Mouse (Mus musculus) kidney, postnatal 0 days (tissue): ENCODE measurements around the gene Gtf2h4. TPM values are rescaled to one million over a fixed set of nuclear protein-coding genes. Genes with fewer than 3 reads are reported as not detected.

Experiments
- ATAC-seq: fragments of 200-750 bp; cut with Nextera tagmentation; replicated peaks from 2 replicates; pipeline ENCODE4 v1.8.0; 2017; ENCODE audit warnings: low read depth, moderate number of reproducible peaks, moderate TSS enrichment, moderate library complexity; ENCODE audit not compliant: low FRiP score
- DNase-seq: peaks from one replicate; pipeline ENCODE4 v3.0.0-alpha.2; 2016; ENCODE audit warnings: low spot score
- H3K27ac ChIP-seq: fragments of 300-500 bp; sonication (generic); 2 replicates; pipeline ENCODE4 v1.5.1; 2014; ENCODE audit warnings: mild to moderate bottlenecking
- H3K27me3 ChIP-seq: fragments of 300-500 bp; sonication (generic); 2 replicates; pipeline ENCODE4 v1.6.1; 2014; ENCODE audit warnings: low read length, mixed read lengths; ENCODE audit not compliant: insufficient read depth
- H3K36me3 ChIP-seq: fragments of 300-500 bp; sonication (generic); 2 replicates; pipeline ENCODE4 v1.6.1; 2014; ENCODE audit warnings: low read length, mixed read lengths; ENCODE audit not compliant: insufficient read depth
- H3K4me1 ChIP-seq: fragments of 300-500 bp; sonication (generic); replicated peaks from 2 replicates; pipeline ENCODE4 v1.6.1; 2014; ENCODE audit warnings: antibody characterized with exemption, low read length, mixed read lengths; ENCODE audit not compliant: insufficient read depth
- H3K4me2 ChIP-seq: fragments of 300-500 bp; sonication (generic); 2 replicates; pipeline ENCODE4 v1.6.1; 2014; ENCODE audit warnings: mild to moderate bottlenecking, low read length, moderate library complexity, mixed read lengths
- H3K4me3 ChIP-seq: fragments of 300-500 bp; sonication (generic); replicated peaks from 2 replicates; pipeline ENCODE4 v1.5.1; 2014; ENCODE audit warnings: low read depth, low read length
- H3K9ac ChIP-seq: fragments of 300-500 bp; sonication (generic); 2 replicates; pipeline ENCODE4 v1.6.1; 2014; ENCODE audit warnings: low read depth, low read length
- H3K9me3 ChIP-seq: fragments of 300-500 bp; sonication (generic); replicated peaks from 2 replicates; pipeline ENCODE4 v1.6.1; 2016; ENCODE audit warnings: low read length, inconsistent platforms, mixed read lengths
- CTCF ChIP-seq: IDR thresholded peaks from 2 replicates; pipeline ENCODE4 v1.5.1; 2016; ENCODE audit warnings: antibody characterized with exemption, low read depth, mild to moderate bottlenecking, moderate library complexity
- WGBS: fragments of 180-500 bp; shearing (Covaris S2); extraction: QIAGEN DNeasy Blood & Tissue Kit; methylation state at CpG from one replicate; pipeline ENCODE4 v1.1.7; 2014; 5-methylcytosine and 5-hydroxymethylcytosine counted together
- polyA plus RNA-seq: library from polyadenylated mRNA; unstranded; fragments of >200 nt; fragmentation: Nextera tagmentation; extraction: Ambion mirVana; gene quantifications from 2 replicates; pipeline ENCODE4 v1.2.1, GENCODE M21; 2015

Gene Gtf2h4
- polyA plus RNA-seq, 1 experiment from 2014 or later, result 36.5 TPM

GRCm38 (mm10) chr17:35672527-35672926, 1.0 kb downstream of the Gtf2h4 start:
- no peak for ATAC-seq
- TF ChIP-seq CTCF, result no peak
- DNase-seq, result no peak
- Histone ChIP-seq H3K4me1 (peaks cover 8% of the 10 kb centered on the region; the same call in 1 of the 2 replicates), H3K9ac (peak overlapping the region; percentile 69; the same call in 1 of the 2 replicates), H3K27me3 (no peaks in the 10 kb centered on the region), H3K36me3 (no peaks in the 10 kb centered on the region), H3K4me2 (no peak overlapping the region; the same call in 1 of the 2 replicates), H3K4me3 (no peak overlapping the region), H3K9me3 (no peaks in the 10 kb centered on the region), H3K27ac (no peak overlapping the region)
- WGBS, result 85% methylated on average over 6 of the region's 6 CpGs

DNA sequence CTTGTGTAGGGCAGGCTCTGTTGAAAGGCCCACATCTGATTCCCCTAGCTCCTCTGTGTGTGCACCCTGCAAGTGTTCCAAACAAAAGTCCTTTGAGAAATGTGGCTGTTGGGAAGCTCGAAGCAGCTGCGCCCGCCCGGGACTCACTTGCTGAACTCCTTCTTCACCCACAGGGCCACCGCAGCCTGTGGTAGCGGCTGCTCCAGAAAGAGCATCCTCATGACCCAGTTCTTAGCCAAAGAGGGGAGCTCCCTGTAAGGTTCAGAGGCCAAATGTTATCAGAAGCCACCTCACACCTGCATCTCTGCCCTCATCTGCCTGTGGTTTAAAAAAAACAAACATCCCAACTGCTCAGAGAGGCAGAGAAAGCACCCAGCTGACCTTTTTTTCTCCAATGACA, 1.7 kb downstream of the Gtf2h4 start:
- ATAC-seq, result no peak
- no peak for DNase-seq
- Histone ChIP-seq H3K4me1 (peaks cover 10% of the 10 kb centered on the region), H3K27ac (no peak overlapping the region), H3K27me3 (no peaks in the 10 kb centered on the region), H3K36me3 (no peaks in the 10 kb centered on the region), H3K4me3 (no peak overlapping the region), H3K9me3 (no peaks in the 10 kb centered on the region), H3K4me2 (no peak overlapping the region), H3K9ac (no peak overlapping the region)
- 94% methylated on average over 6 of the region's 6 CpGs for WGBS
- TF ChIP-seq CTCF, result no peak

- no peak for TF ChIP-seq CTCF
- 93% methylated on average over 9 of the region's 9 CpGs for WGBS
- Histone ChIP-seq H3K4me1 (peaks cover 15% of the 10 kb centered on the region), H3K36me3 (no peaks in the 10 kb centered on the region), H3K9me3 (no peaks in the 10 kb centered on the region), H3K4me3 (no peak overlapping the region), H3K4me2 (no peak overlapping the region), H3K9ac (no peak overlapping the region), H3K27ac (no peak overlapping the region), H3K27me3 (no peaks in the 10 kb centered on the region)
- DNase-seq (no peak), ATAC-seq (no peak)
Observed at GRCm38 (mm10) chr17:35669731-35670130, 3.8 kb downstream of the Gtf2h4 start.

DNA sequence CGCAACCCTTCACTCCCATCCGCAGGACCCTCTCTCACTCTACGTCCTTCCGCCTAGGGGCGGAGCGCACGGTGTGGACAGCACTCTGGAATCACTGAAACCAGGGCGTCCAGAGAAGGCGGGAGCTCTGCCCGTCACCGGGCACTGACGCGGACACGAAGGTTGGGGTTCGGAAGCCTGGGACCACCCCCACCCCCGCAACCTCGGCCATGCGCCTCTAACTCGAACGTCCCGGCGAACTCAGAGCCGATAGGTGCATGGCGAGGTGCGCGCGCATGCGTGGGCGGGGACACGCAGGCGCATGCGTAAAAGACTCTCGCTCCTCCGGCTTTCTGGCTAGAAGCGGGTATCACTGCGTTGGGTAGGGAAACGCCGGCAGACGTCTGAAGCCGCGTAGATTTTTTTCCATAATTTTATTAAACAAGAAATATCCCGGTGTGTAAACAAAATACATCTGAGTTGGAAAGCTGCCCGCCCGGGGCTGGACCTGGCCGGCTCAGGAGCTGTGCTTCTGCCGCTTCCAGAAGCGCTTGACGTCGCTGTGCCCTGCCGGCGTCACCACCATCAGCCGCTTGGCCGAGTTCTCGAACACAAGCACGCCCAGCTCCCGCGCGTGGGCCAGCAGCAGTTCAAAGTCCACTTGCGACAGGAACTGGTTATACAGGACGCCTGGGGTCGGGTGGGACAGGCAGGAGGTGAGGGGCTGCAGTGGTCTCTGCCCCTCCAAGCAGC, 6.0 kb downstream of the Gtf2h4 start, which contains the start of gene Vars2:
Gene Vars2 (minus strand): TSS at position 259 of the 732 bp plus-strand sequence.
- under 1% methylated on average over 61 of the region's 61 CpGs for WGBS
- Histone ChIP-seq H3K36me3 (peaks cover 13% of the 10 kb centered on the region; the same call in 1 of the 2 replicates), H3K27me3 (no peaks in the 10 kb centered on the region), H3K4me2 (peak within 1 kb of the TSS; percentile 95), H3K9me3 (no peaks in the 10 kb centered on the region), H3K27ac (peak within 1 kb of the TSS; percentile 87), H3K4me3 (peak within 1 kb of the TSS; percentile 64), H3K4me1 (peaks cover 12% of the 10 kb centered on the region), H3K9ac (peak within 1 kb of the TSS; percentile 77)
- DNase-seq (peak; percentile 96), ATAC-seq (peak; percentile 84)
- TF ChIP-seq CTCF, result 0 out of 2 replicates have a peak, but pooled peaks have one; percentile 1

GRCm38 (mm10) chr17:35666851-35667256, 6.7 kb downstream of the Gtf2h4 start:
- Histone ChIP-seq H3K4me2 (peak overlapping the region; percentile 95), H3K4me3 (peak overlapping the region; percentile 64), H3K27ac (peak overlapping the region; percentile 87), H3K27me3 (no peaks in the 10 kb centered on the region), H3K4me1 (peaks cover 12% of the 10 kb centered on the region), H3K9ac (peak overlapping the region; percentile 77), H3K9me3 (no peaks in the 10 kb centered on the region), H3K36me3 (peaks cover 15% of the 10 kb centered on the region; the same call in 1 of the 2 replicates)
- 3% methylated on average over 13 of the region's 13 CpGs for WGBS
- ATAC-seq (no peak; the same call in none of the 2 replicates), DNase-seq (peak; percentile 31)
- TF ChIP-seq CTCF, result no peak

DNA sequence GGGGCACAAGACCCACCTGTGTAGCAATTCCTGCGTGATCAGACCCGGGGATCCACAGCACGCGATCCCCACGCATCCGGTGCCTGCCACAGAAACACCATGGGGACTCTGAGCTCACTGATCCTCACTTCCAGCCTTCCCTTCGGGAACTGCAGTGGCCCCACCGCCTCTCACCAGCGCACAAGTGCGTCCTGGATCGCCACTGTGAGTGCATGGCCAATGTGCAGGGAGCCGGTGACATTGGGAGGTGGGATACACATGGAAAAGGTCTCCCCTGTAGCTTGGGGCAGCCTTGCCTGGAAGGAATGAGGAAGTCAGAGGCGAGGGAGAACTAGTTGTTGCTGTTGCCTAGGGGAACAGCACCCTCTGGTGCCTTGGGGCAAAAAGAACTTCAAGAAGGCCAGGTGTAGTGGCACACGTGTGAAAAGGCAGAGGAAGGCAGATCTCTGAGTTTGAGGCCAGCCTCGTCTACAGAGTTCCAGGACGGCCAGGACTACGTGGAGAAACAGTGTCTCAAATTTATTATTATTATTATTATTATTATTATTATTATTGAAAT, 7.5 kb downstream of the Gtf2h4 start:
- no peaks in the 10 kb centered on the region for H3K9me3 ChIP-seq
- no peak overlapping the region for H3K4me3 ChIP-seq
- ATAC-seq (no peak), DNase-seq (peak; percentile 67)
- no peak overlapping the region for H3K27ac ChIP-seq
- H3K36me3 ChIP-seq, result peaks cover 24% of the 10 kb centered on the region; the same call in 1 of the 2 replicates
- H3K9ac ChIP-seq, result no peak overlapping the region
- H3K4me2 ChIP-seq, result peak overlapping the region; percentile 95; the same call in 1 of the 2 replicates
- H3K27me3 ChIP-seq, result no peaks in the 10 kb centered on the region
- WGBS, result 77% methylated on average over 17 of the region's 17 CpGs
- peaks cover 12% of the 10 kb centered on the region for H3K4me1 ChIP-seq
- TF ChIP-seq CTCF, result peak; percentile 71
